Mouse (Mus musculus) kidney, postnatal 25 days (tissue): ENCODE measurements around the gene Ablim1.

Experiments used
- DNase-seq, 2 experiments: peaks; one replicate each; pipeline ENCODE4 v3.0.0; 2021; ENCODE audit warnings: mixed read lengths in 2 of 2

The Ablim1 gene

GRCm38 (mm10) chr19:57340900-57341742 is 26.4 kb upstream of the Ablim1 start:
- peak in 1 of 2 experiments; percentile 19 for DNase-seq

DNA sequence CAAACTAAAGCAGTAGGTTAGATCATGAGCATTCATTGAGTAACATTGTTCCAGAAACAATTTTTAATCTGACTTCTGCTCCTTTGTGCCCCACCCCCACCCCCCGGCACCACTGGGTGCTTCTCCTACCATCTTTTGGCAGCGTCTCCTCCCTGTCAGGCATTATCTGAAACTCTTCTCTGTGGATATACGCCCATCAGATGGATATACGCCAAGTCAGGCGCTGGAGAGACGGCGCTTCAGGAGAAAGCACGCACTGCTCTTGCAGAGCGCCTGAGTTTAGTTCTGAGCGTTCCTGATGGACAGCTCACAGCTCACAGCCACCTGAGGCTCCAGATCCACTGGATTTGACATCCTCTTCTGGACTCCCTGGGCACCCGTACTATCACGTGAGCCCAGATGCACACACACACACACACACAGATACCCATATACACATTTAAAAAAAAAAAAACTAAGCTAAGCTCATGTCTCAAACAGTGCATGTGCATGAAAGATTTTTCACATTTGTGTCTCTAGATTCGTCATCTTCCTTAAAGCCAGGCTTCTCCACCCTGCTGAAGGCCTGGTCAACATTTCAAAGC is 24.7 kb upstream of the Ablim1 start:
- DNase-seq: peak in 1 of 2 experiments; percentile 27

- peak in 1 of 2 experiments; percentile 21 for DNase-seq
Observed at GRCm38 (mm10) chr19:57335135-57335534, 20.4 kb upstream of the Ablim1 start.

- peak in 1 of 2 experiments; percentile 22 for DNase-seq
Observed at GRCm38 (mm10) chr19:57333356-57333755, 18.6 kb upstream of the Ablim1 start.

DNA sequence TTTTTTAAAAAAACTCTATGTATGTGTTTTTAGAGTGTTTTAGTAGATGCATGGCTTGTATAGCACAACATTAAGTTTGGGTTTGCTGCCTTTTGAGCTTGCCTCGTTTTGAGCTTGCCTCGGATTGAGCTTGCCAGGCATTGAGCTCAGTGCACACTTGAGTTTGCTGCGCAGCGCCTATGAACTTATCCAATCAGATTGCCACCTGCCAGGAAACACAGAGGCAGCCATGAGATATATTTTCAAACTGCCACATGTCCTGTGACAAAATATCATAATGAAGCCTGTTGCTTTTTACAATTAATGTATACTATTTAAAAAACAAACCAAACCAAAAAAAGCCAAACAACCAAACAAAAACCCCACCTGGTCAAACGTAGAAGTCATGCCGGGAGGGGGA is 16.5 kb upstream of the Ablim1 start:
- no peak for DNase-seq

- DNase-seq: no peak
Observed at GRCm38 (mm10) chr19:57330309-57330708, 15.6 kb upstream of the Ablim1 start.

GRCm38 (mm10) chr19:57328792-57329191 is 14.1 kb upstream of the Ablim1 start:
- DNase-seq: peak in 1 of 2 experiments; percentile 75

DNA sequence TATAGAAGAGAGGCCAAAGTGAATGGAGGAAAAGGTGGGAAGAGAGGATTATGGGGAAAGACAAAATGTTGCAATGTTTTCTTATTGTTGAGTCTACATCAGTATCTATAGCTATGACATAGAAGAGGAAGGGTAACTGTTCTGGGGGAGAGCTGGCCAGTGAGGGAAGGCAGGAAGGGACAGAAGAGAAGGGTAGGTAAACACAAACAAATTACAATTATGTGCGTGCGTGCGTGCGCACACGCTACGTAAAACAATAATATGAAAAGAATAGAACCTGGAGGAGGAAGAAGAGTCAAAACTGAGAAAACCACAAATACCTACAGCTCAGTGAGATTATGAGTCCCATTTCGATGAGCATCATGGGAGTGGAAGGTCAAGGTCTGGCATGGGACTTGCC is 13.6 kb upstream of the Ablim1 start:
- DNase-seq: no peak

- no peak for DNase-seq
Observed at GRCm38 (mm10) chr19:57327679-57328078, 13.0 kb upstream of the Ablim1 start.

DNA sequence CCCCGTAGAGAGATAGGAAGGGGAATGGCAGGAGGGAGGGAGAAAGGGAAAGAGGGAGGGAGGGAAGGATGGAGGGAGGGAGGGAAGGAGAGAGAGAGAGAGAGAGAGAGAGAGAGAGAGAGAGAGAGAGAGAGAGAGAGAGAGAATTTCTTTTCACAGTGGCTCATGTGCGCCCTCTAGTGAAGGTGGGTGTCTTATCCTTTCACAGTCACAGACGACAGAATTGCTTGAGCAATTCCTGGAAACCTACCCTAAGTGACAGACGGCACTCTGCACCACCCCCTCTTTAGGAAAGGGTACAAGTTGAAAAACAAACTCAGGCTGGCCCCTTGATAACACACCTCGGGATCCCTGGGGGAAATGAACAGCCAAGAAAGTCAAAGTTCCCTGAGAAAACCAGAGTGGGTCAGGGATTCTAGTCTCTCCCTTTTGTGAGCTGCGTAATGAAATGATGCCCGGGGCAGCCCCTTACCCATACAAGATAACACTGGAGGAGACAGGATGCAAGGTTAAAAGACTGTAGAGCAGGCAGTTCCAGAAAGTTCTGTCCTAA is 11.1 kb upstream of the Ablim1 start:
- DNase-seq: peak; percentile 69 to 90

DNA sequence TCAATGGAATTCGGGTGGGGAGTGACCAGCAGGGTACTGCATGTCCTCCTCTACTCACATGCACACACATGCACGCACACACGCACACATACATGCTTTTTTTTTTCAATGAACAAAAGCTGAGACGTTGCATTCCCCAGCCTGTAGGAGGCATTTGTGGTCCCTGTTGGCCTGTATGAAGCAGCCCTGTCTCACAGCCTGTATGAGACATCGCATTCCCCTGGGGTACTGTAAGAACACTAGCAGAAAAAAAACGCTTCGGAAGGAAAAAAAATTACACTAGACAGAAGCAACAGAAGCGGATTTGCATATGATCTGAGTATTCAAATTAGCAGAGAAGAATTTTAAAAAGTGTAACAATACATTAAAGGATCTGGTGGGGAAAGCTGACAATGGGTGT is 8.4 kb upstream of the Ablim1 start:
- DNase-seq: no peak

- no peak for DNase-seq
Observed at GRCm38 (mm10) chr19:57322491-57322890, 7.8 kb upstream of the Ablim1 start.

- DNase-seq: no peak
Observed at GRCm38 (mm10) chr19:57321839-57322238, 7.1 kb upstream of the Ablim1 start.

GRCm38 (mm10) chr19:57320656-57321382 is 6.1 kb upstream of the Ablim1 start:
- no peak for DNase-seq

GRCm38 (mm10) chr19:57316597-57316996 is 1.9 kb upstream of the Ablim1 start:
- no peak for DNase-seq

DNA sequence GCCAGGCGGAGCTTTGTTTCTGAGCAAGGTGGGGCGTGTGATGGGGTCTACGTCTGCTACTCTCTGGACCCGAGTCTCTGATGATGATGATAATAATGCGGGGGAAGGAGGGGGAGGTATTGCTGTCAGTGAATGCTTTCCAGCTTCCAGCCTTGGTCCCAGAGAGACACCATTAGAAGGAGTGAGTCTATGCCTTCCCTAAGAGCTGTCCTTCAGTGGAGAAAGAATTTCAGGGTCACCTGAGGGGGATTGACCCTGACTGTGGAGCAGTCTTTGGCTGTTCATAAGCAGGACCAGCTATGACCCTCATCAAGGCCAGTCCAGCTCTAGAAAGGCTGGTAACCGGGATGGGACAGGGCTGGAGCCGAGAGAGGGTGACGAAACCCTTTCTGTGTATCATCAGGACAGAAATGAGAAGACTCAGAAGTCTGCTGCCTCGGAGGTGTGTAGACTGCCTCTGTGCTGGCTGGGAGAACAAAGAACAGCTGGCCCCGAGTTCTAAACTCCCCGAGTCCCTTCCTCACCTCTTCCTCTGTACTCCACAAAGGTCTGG is 370 bp upstream of the Ablim1 start:
- no peak for DNase-seq

- DNase-seq: no peak
Observed at GRCm38 (mm10) chr19:57313891-57314345, 801 bp downstream of the Ablim1 start.

DNA sequence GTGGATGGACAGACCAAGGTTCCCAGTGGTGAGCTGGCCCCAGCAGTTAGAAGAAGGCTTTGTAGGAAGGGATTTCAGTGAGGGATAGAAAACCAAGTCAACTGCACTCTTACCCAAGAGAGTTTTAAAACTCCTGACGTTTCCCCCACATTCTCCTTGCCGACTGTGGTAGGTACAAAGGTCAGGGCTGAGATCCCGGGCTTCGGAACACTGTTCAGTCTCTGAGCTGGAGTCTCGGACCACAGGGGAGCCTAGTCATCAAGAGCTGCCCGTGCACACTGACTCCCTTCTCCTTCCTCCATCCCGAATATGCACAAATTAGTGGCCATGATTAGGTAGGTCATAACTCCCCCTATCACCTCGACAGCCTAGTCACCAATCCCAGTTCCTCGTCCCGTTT is 1.5 kb downstream of the Ablim1 start:
- peak; percentile 68 to 86 for DNase-seq

GRCm38 (mm10) chr19:57309980-57310379 is 4.7 kb downstream of the Ablim1 start:
- DNase-seq: no peak

- DNase-seq: no peak
Observed at GRCm38 (mm10) chr19:57306601-57307000, 8.1 kb downstream of the Ablim1 start.

DNA sequence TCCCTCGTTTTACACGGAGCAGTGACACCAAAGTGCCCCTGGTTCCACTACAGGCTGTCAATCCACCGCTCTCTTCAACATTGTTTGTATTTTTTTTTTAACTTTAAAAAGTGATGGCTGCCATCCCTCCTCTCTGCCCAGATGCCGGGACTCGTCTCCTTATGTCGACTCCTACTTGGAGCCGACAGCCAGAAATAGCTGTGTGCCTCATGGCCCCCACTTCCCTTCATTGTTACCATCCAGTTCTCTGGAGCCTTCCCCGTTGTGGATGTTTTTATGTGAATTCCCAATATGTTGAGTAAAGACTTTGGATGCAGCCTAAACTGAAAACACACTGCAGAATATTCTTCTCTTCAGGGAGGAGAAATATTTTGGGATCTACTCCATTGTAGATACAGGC is 8.7 kb downstream of the Ablim1 start:
- DNase-seq: no peak

- DNase-seq: no peak
Observed at GRCm38 (mm10) chr19:57304666-57305065, 10.1 kb downstream of the Ablim1 start.

GRCm38 (mm10) chr19:57301961-57302395 is 12.7 kb downstream of the Ablim1 start:
- DNase-seq: no peak
